Mouse (Mus musculus) thymus, adult 2 months (tissue): ENCODE results near the gene Kif23.

ENCODE experiments used
- CTCF ChIP-seq: fragments of 200-500 bp; IDR thresholded peaks from 2 replicates; pipeline ENCODE4 v1.5.1; 2012; ENCODE audit warnings: mild to moderate bottlenecking, control low read depth, low read length, moderate library complexity, borderline replicate concordance; ENCODE audit not compliant: control insufficient read depth, poor library complexity, insufficient read depth; ENCODE audit errors: extremely low read depth
- POLR2A ChIP-seq: fragments of 200-500 bp; IDR thresholded peaks from 2 replicates; pipeline ENCODE4 v1.6.1; 2012; ENCODE audit warnings: mild to moderate bottlenecking, low read length, control low read depth, moderate library complexity; ENCODE audit not compliant: control insufficient read depth, poor library complexity, insufficient read depth; ENCODE audit errors: extremely low read depth

- TF ChIP-seq CTCF (peak; percentile 91), POLR2A (no peak)
Observed at GRCm38 (mm10) chr9:61947402-61948346, 1.1 kb upstream of the Kif23 start.
